Mouse (Mus musculus): ENCODE measurements at regions not wholly inside any gene's neighbourhood (a gene's known extent, or its start where the extent isn't known, plus 50 kb on each side); places are given as distances from the start of the nearest gene placed in this dataset.

GRCm38 (mm10) chr3:15181111-15181510, 151.0 kb downstream of the Gm9733 start:
- intact Hi-C loops (cut with DNase I) = no loop called here
- DNase-seq (ENCODE audit: low spot score) = no peak

- DNase-seq (ENCODE audit: low spot score) = no peak
- intact Hi-C loops (cut with DNase I) = no loop called here
Observed at GRCm38 (mm10) chr3:15186731-15187130, 145.4 kb downstream of the Gm9733 start.

GRCm38 (mm10) chr3:15194362-15194761, 137.7 kb downstream of the Gm9733 start:
- no peak for DNase-seq (ENCODE audit: low spot score)
- intact Hi-C loops (cut with DNase I) = loop anchor here (1.0 kb wide), 1 partner anchor 320 kb away; no protein-coding TSS in a partner anchor

GRCm38 (mm10) chr3:15196101-15196500, 136.0 kb downstream of the Gm9733 start:
- intact Hi-C loops (cut with DNase I) = no loop called here
- DNase-seq (ENCODE audit: low spot score) = no peak

GRCm38 (mm10) chr3:15198086-15198485, 134.0 kb downstream of the Gm9733 start:
- no peak for DNase-seq (ENCODE audit: low spot score)
- intact Hi-C loops (cut with DNase I) = no loop called here

GRCm38 (mm10) chr3:15200309-15200708, 131.8 kb downstream of the Gm9733 start:
- intact Hi-C loops (cut with DNase I) = no loop called here
- no peak for DNase-seq (ENCODE audit: low spot score)

- intact Hi-C loops (cut with DNase I) = no loop called here
- no peak for DNase-seq (ENCODE audit: low spot score)
Observed at GRCm38 (mm10) chr3:15200990-15201389, 131.1 kb downstream of the Gm9733 start.

GRCm38 (mm10) chr3:15202760-15203159, 129.3 kb downstream of the Gm9733 start:
- DNase-seq (ENCODE audit: low spot score) = no peak

GRCm38 (mm10) chr3:15205266-15206229, 126.6 kb downstream of the Gm9733 start:
- intact Hi-C loops (cut with DNase I) = no loop called here
- no peak for DNase-seq (ENCODE audit: low spot score)

More at GRCm38 (mm10) chr3:15202760-15203159, 129.3 kb downstream of the Gm9733 start:
- intact Hi-C loops (cut with DNase I) = no loop called here

GRCm38 (mm10) chr3:15212357-15212756, 119.7 kb downstream of the Gm9733 start:
- no peak for DNase-seq (ENCODE audit: low spot score)
- intact Hi-C loops (cut with DNase I) = no loop called here

GRCm38 (mm10) chr3:15217591-15217990, 114.5 kb downstream of the Gm9733 start:
- intact Hi-C loops (cut with DNase I) = no loop called here
- DNase-seq (ENCODE audit: low spot score) = no peak

GRCm38 (mm10) chr3:15219275-15219674, 112.8 kb downstream of the Gm9733 start:
- intact Hi-C loops (cut with DNase I) = no loop called here
- no peak for DNase-seq (ENCODE audit: low spot score)

GRCm38 (mm10) chr3:15223266-15223665, 108.8 kb downstream of the Gm9733 start:
- intact Hi-C loops (cut with DNase I) = no loop called here
- DNase-seq (ENCODE audit: low spot score) = no peak

GRCm38 (mm10) chr3:15224452-15224851, 107.7 kb downstream of the Gm9733 start:
- intact Hi-C loops (cut with DNase I) = no loop called here
- DNase-seq (ENCODE audit: low spot score) = no peak

GRCm38 (mm10) chr3:15228641-15229040, 103.5 kb downstream of the Gm9733 start:
- DNase-seq (ENCODE audit: low spot score) = no peak
- intact Hi-C loops (cut with DNase I) = no loop called here

GRCm38 (mm10) chr3:15230204-15230603, 101.9 kb downstream of the Gm9733 start:
- DNase-seq (ENCODE audit: low spot score) = no peak
- intact Hi-C loops (cut with DNase I) = no loop called here

GRCm38 (mm10) chr3:15231433-15231832, 100.7 kb downstream of the Gm9733 start:
- DNase-seq (ENCODE audit: low spot score) = no peak
- intact Hi-C loops (cut with DNase I) = no loop called here

- DNase-seq (ENCODE audit: low spot score) = no peak
- intact Hi-C loops (cut with DNase I) = no loop called here
Observed at GRCm38 (mm10) chr3:15237817-15238432, 94.2 kb downstream of the Gm9733 start.

GRCm38 (mm10) chr3:15242388-15242787, 89.7 kb downstream of the Gm9733 start:
- no peak for DNase-seq (ENCODE audit: low spot score)
- intact Hi-C loops (cut with DNase I) = loop anchor here (5.0 kb wide), 1 partner anchor 370 kb away; no protein-coding TSS in a partner anchor

GRCm38 (mm10) chr3:15243584-15243983, 88.5 kb downstream of the Gm9733 start:
- intact Hi-C loops (cut with DNase I) = loop anchor here (5.0 kb wide), 1 partner anchor 371 kb away; no protein-coding TSS in a partner anchor
- no peak for DNase-seq (ENCODE audit: low spot score)

GRCm38 (mm10) chr3:15244999-15245398, 87.1 kb downstream of the Gm9733 start:
- no peak for DNase-seq (ENCODE audit: low spot score)
- intact Hi-C loops (cut with DNase I) = loop anchor here (5.0 kb wide), 2 partner anchors 373 to 568 kb away; no protein-coding TSS in a partner anchor
